Mouse (Mus musculus) limb, embryonic 15.5 days (tissue): ENCODE results near the gene Nthl1. TPM values are rescaled to one million over a fixed set of nuclear protein-coding genes. Genes with fewer than 3 reads are reported as not detected.
"Not testable (repeated sequence)": the region's sequence is repeated elsewhere in the genome, so short reads cannot be mapped to it uniquely, and the experiment has no call there.

Experiments used
- ATAC-seq: fragments of 200-750 bp; cut with Nextera tagmentation; 2 replicates; pipeline ENCODE4 v1.8.0; 2017; ENCODE audit warnings: low read depth, moderate TSS enrichment; ENCODE audit not compliant: insufficient number of reproducible peaks, low FRiP score, low TSS enrichment
- H3K27ac ChIP-seq: fragments of 300-500 bp; sonication (generic); 2 replicates; pipeline ENCODE4 v1.5.1; 2015; ENCODE audit warnings: moderate library complexity, mild to moderate bottlenecking, inconsistent platforms
- H3K27me3 ChIP-seq: fragments of 300-500 bp; sonication (generic); 2 replicates; pipeline ENCODE4 v1.6.1; 2015; ENCODE audit warnings: inconsistent platforms
- H3K36me3 ChIP-seq: fragments of 300-500 bp; sonication (generic); 2 replicates; pipeline ENCODE4 v1.6.1; 2015; ENCODE audit warnings: inconsistent platforms
- H3K4me1 ChIP-seq: fragments of 300-500 bp; sonication (generic); 2 replicates; pipeline ENCODE4 v1.6.1; 2015; ENCODE audit warnings: inconsistent platforms
- H3K4me2 ChIP-seq: fragments of 300-500 bp; sonication (generic); 2 replicates; pipeline ENCODE4 v1.6.1; 2015; ENCODE audit warnings: mild to moderate bottlenecking, inconsistent platforms
- H3K4me3 ChIP-seq: fragments of 300-500 bp; sonication (generic); 2 replicates; pipeline ENCODE4 v1.5.1; 2015; ENCODE audit warnings: mild to moderate bottlenecking, inconsistent platforms
- H3K9ac ChIP-seq: fragments of 300-500 bp; sonication (generic); 2 replicates; pipeline ENCODE4 v1.6.1; 2015; ENCODE audit warnings: inconsistent platforms
- H3K9me3 ChIP-seq: fragments of 300-500 bp; sonication (generic); 2 replicates; pipeline ENCODE4 v1.6.1; 2016; ENCODE audit warnings: inconsistent platforms
- WGBS: fragments of 180-500 bp; shearing (Covaris S2); methylation state at CpG from one replicate; pipeline ENCODE4 v1.1.7; 2015; 5-methylcytosine and 5-hydroxymethylcytosine counted together
- polyA plus RNA-seq: library from polyadenylated mRNA; unstranded; fragments of >200 nt; fragmentation: Nextera tagmentation; extraction: Ambion mirVana; gene quantifications from 2 replicates; pipeline ENCODE4 v1.2.1, GENCODE M21; 2015

Gene Nthl1
- polyA plus RNA-seq, 1 experiment from 2014 or later: 21.3 TPM

DNA sequence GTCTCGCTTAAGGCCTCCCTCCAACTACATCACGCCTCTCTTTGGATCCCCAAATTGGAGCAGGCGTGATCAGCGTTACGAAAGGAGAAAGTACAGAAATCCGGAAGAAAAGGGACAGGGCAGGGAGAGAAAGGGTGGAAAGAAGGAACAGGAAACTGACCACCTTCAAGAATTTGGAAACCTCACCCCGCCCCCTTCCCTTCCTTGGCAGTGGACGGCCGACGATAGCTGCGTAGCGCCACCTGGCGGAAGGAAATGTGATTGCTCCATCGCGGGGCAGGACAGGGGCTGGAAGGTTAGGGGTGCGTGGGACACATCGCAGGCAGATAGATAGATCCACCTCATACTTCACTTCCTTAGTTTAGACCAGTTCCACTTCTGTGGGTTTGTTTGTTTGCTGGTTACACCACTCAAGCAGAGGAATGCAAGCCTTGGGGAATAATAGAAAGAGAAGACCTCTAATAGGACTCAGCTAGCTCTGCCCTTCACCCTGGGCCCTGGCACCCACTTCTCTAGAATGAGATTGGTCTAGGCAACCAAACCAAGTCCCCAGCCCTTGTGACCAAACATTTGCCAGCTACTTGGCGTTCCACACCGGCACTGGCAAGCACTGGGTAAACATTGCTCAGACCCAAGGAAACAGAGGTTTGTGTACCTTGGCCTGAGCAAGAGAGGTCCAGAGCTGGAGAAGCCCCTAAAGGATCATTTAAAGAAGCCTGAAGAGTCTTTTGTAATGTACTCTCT is 21.7 kb downstream of the Nthl1 start:
- Histone ChIP-seq H3K36me3 (no peaks in the 10 kb centered on the region), H3K9me3 (no peaks in the 10 kb centered on the region), H3K9ac (no peak overlapping the region), H3K27ac (peak overlapping the region; percentile 44; the same call in 1 of the 2 replicates), H3K27me3 (peaks cover 29% of the 10 kb centered on the region), H3K4me3 (peak overlapping the region; percentile 32), H3K4me1 (peaks cover 29% of the 10 kb centered on the region), H3K4me2 (peak overlapping the region; percentile 51)
- WGBS: 4% methylated on average over 19 of the region's 19 CpGs
- 0 out of 2 replicates have a peak, but pooled peaks have one; percentile 36 for ATAC-seq

DNA sequence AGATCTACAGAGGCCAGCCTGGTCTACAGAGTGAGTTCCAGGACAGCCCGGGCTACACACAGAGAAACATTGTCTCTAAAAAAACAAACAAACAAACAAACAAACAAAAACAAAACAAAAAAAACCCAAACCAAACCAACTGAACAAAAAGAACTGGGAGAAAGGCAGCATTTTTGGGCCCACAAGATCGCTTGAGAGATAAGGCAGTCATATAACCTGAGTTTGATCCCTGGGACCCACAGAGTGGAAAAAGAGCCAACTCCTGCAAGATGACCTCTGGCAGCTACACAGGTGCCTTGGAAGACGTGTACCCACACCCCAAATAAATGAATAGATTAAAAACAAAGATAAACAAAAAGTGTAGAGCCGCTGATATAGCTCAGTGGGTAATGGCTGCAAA is 22.5 kb downstream of the Nthl1 start:
- no peak overlapping the region for H3K4me3 ChIP-seq
- 70% methylated on average over 4 of the region's 4 CpGs for WGBS
- peaks cover 20% of the 10 kb centered on the region for H3K4me1 ChIP-seq
- H3K9me3 ChIP-seq: no peaks in the 10 kb centered on the region
- H3K9ac ChIP-seq: no peak overlapping the region
- H3K36me3 ChIP-seq: no peaks in the 10 kb centered on the region
- ATAC-seq: no peak
- H3K27me3 ChIP-seq: peaks cover 36% of the 10 kb centered on the region
- H3K4me2 ChIP-seq: no peak overlapping the region
- H3K27ac ChIP-seq: no peak overlapping the region

DNA sequence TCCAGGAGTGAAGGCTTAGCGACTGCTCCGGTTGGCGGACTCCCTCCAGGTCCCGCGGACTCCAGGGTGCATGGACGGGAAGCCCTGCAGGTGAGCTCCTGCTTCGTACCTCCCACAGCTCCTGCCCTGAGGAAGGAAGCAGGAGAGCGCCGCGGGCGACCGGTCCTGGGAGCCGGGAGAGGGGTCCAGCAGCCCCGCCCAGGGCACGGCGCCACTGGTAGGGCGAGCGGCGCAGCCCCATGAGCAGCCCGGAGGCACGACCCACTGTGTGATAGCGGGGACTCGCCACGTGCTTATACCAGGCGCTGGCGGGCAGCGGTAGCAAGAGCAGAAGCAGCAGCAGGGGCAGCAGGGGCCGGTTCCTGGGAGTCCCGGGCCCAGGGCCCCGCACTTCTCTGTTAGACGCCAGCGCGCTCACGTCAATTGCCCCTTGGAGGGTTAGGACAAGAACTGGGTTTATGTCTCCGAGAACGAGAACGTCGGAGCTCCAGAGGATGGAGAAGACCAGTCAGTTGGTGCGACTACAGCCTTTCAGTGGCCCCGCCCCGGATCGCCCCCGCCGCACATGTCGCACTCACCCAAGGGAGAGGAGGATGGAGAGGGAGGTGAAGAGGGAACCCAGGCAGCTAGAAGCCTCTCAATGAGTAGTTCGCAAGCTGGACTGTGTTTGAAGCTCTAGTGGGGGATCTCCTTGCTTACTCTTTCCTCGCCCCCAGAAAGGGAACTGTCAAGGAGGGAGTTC is 25.7 kb downstream of the Nthl1 start, which contains the start of gene Npw:
Gene Npw (minus strand): TSS at position 441 of the 742 bp plus-strand sequence.
- Histone ChIP-seq H3K27ac (no peak within 1 kb of the TSS), H3K4me1 (peaks cover 15% of the 10 kb centered on the region), H3K9ac (peak within 1 kb of the TSS; percentile 54), H3K27me3 (peaks cover 48% of the 10 kb centered on the region), H3K36me3 (no peaks in the 10 kb centered on the region), H3K4me2 (peak within 1 kb of the TSS; percentile 97), H3K9me3 (no peaks in the 10 kb centered on the region), H3K4me3 (peak within 1 kb of the TSS; percentile 45)
- 3% methylated on average over 47 of the region's 47 CpGs for WGBS
- no peak for ATAC-seq

DNA sequence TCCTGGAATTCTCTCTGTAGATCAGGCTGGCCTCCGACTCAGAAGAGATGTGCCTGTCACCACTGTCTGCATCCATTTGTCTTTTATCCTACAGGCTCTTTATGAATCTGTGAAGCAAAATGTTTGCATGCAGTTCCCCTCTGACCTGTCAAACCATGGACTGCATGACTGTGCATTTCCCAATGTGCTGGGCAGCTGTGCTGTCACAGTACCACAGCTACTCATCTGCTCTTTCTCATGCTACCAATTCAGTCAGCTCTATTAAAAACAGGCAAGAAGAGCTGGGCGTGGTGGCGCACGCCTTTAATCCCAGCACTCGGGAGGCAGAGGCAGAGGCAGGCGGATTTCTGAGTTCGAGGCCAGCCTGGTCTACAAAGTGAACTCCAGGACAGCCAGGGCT is 34.5 kb downstream of the Nthl1 start:
- ATAC-seq: not testable (repeated sequence)

DNA sequence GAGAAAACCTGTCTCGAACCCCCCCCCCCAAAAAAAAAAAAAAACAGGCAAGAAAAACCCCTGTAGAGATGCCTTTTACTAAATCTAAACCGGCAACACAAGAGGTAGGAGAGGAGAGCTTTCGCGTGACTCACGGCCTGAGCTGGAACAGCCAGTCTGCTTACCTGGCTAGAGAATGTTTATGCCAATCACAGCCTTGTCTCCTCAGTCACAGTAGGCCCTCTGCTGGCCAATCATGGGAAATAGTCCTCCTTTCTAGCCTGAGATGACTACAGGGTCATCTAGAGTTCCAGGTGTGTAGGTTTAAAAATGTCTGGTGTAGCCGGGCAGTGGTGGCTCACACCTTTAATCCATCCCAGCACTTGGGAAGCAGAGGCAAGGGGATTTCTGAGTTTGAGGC is 34.9 kb downstream of the Nthl1 start:
- Histone ChIP-seq H3K27ac (no peak overlapping the region), H3K9me3 (no peaks in the 10 kb centered on the region), H3K4me3 (no peak overlapping the region), H3K27me3 (no peaks in the 10 kb centered on the region), H3K36me3 (no peaks in the 10 kb centered on the region), H3K4me1 (peaks cover 30% of the 10 kb centered on the region), H3K9ac (no peak overlapping the region), H3K4me2 (no peak overlapping the region)
- ATAC-seq: no peak
- WGBS: 25% methylated on average over 6 of the region's 6 CpGs

More for the DNA sequence above, 34.5 kb downstream of the Nthl1 start:
- not testable (repeated sequence) for H3K4me3 ChIP-seq, H3K27me3 ChIP-seq, H3K27ac ChIP-seq, H3K36me3 ChIP-seq, H3K4me2 ChIP-seq, H3K9me3 ChIP-seq, H3K9ac ChIP-seq
- peaks cover 26% of the 10 kb centered on the region for H3K4me1 ChIP-seq
- WGBS: 59% methylated on average over 7 of the region's 7 CpGs

DNA sequence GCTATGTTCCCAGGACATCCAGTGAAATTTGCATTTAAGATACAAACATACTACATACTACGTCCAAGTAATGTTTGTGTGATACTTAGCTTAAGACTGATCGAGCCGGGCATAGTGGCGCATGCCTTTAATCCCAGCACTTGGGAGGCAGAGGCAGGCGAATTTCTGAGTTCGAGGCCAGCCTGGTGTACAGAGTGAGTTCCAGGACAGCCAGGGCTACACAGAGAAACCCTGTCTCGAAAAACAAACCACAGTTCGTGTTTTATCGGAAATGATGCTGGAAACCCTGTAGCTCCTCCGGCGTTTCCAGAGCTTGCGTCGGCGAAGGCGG is 36.7 kb downstream of the Nthl1 start:
- H3K4me3 ChIP-seq: peak overlapping the region; percentile 67
- H3K27ac ChIP-seq: peak overlapping the region; percentile 74
- H3K9me3 ChIP-seq, ATAC-seq, H3K36me3 ChIP-seq, H3K27me3 ChIP-seq: not testable (repeated sequence)
- WGBS: 10% methylated on average over 15 of the region's 15 CpGs
- peak overlapping the region; percentile 91; the same call in 1 of the 2 replicates for H3K9ac ChIP-seq
- peak overlapping the region; percentile 74 for H3K4me2 ChIP-seq
- peaks cover 39% of the 10 kb centered on the region for H3K4me1 ChIP-seq

DNA sequence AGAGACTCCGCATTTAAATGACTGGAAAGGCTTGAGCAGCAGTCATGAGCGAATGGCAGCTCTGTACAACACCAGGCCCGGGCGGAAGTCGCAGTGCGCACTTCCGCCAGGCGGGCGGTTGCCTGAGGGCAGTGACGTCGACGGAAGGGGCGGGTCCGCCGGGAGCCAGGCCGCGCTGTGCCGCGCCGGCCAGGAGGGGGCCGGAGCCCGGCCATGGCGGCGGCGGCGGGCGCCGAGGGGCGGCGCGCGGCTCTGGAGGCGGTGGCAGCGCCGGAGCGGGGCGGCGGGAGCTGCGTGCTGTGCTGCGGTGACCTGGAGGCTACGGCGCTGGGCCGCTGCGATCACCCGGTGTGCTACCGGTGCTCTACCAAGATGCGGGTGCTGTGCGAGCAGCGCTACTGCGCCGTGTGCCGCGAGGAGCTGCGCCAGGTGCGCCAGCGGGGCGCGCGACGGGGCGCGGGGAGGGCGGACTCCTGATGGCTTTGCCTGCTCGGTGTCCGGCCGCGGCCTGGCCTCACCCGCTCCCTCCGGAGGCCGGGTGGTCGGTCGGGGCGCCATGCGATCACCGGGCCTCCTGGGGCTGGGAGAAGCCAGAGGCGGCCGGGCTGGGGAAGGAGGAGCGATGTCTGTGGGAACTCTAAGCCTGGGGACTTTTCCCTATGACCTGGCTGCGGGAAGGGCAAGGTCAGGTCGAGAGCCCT is 37.2 kb downstream of the Nthl1 start, which contains the start of gene Zfp598:
Gene Zfp598 (plus strand): TSS at position 143 of the 701 bp plus-strand sequence.
- ATAC-seq: peak; percentile 95
- Histone ChIP-seq H3K9ac (peak within 1 kb of the TSS; percentile 91), H3K36me3 (no peaks in the 10 kb centered on the region), H3K9me3 (no peaks in the 10 kb centered on the region), H3K27me3 (no peaks in the 10 kb centered on the region), H3K4me1 (peaks cover 44% of the 10 kb centered on the region), H3K4me3 (peak within 1 kb of the TSS; percentile 67), H3K27ac (peak within 1 kb of the TSS; percentile 74), H3K4me2 (peak within 1 kb of the TSS; percentile 74)
- under 1% methylated on average over 78 of the region's 80 CpGs for WGBS

DNA sequence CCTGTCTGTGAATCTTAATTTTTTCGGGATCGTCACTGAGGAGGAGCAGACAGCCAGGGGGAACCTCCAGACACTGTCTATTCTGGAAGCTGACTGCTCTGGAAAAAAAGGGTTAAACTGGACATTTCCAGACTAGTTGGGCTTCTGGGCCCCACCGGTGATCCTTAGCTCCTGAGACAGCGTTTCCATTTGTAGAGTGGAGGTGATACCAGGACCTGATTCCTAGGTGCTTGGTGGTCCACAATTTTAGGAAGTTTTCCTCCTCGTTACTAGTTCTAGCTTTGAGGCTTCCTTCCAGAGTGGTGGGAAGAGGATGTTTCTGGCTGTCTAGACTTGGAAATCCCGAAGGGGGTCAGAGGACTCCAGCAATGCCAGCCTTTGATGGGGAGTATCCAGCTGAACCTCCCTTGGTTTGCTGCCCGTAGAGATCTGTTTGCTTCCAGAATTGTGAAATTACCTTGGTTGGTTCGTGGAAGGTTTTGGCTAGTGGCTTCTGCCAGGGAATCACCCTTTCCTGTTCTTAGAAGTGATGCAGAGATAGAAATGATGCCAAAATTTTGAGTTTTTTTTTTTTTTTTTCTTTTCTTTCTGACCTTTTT is 37.9 kb downstream of the Nthl1 start:
- no peaks in the 10 kb centered on the region for H3K9me3 ChIP-seq
- H3K4me2 ChIP-seq: peak overlapping the region; percentile 74
- no peaks in the 10 kb centered on the region for H3K36me3 ChIP-seq
- peak overlapping the region; percentile 91 for H3K9ac ChIP-seq
- no peak for ATAC-seq
- peaks cover 44% of the 10 kb centered on the region for H3K4me1 ChIP-seq
- H3K27ac ChIP-seq: peak overlapping the region; percentile 74
- peak overlapping the region; percentile 67 for H3K4me3 ChIP-seq
- H3K27me3 ChIP-seq: no peaks in the 10 kb centered on the region
- 7% methylated on average over 8 of the region's 8 CpGs for WGBS

DNA sequence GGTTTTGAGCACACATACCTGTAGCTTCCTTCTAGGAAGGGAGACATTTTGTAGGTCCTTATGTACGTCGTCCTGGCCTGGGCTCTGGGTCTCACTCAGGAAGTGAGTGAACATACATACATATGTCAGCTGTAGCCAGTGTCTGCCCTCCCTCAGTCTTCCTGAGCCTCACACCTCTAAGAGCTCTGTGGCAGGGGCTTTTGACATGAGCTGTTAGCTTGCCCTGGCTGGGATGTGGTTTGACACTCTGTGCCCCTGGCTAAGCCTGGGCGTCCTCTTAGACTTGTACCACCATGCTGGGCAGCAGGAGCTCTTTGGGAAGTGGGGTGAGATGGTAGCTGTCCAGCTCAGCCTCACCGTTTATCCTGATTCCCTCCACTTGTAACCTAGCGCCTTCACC is 38.9 kb downstream of the Nthl1 start:
- Histone ChIP-seq H3K4me1 (peaks cover 44% of the 10 kb centered on the region), H3K36me3 (no peaks in the 10 kb centered on the region), H3K4me2 (peak overlapping the region; percentile 74), H3K27ac (no peak overlapping the region), H3K4me3 (0 out of 2 replicates have a peak overlapping the region, but pooled peaks have one; percentile 67), H3K27me3 (no peaks in the 10 kb centered on the region), H3K9ac (no peak overlapping the region), H3K9me3 (no peaks in the 10 kb centered on the region)
- ATAC-seq: no peak
- 72% methylated on average over 5 of the region's 5 CpGs for WGBS

DNA sequence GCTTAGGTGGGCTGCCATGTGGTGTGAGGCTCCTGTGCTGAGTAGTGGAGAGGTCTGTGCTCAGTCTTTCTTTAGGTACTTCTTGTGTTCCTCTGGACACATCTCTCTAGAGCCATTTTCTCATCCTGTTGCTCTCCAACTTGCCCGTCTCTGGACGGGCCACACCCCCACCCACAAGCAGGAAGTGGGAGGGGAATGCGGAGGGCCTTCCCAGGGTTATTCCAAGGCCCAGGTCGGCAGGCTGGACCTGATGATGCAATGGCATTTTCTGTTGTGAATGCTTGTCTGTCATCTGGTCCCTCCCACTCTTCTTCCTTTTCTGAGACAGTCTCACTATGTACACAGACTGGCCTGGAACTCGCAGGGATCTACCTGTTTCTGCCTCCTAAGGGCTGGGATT is 39.7 kb downstream of the Nthl1 start:
- no peak overlapping the region for H3K4me3 ChIP-seq
- H3K9ac ChIP-seq: no peak overlapping the region
- ATAC-seq: no peak
- 28% methylated on average over 5 of the region's 5 CpGs for WGBS
- H3K4me1 ChIP-seq: peaks cover 44% of the 10 kb centered on the region
- H3K27me3 ChIP-seq: no peaks in the 10 kb centered on the region
- H3K4me2 ChIP-seq: 0 out of 2 replicates have a peak overlapping the region, but pooled peaks have one; percentile 10
- H3K27ac ChIP-seq: no peak overlapping the region
- H3K9me3 ChIP-seq: no peaks in the 10 kb centered on the region
- H3K36me3 ChIP-seq: peaks cover 7% of the 10 kb centered on the region

DNA sequence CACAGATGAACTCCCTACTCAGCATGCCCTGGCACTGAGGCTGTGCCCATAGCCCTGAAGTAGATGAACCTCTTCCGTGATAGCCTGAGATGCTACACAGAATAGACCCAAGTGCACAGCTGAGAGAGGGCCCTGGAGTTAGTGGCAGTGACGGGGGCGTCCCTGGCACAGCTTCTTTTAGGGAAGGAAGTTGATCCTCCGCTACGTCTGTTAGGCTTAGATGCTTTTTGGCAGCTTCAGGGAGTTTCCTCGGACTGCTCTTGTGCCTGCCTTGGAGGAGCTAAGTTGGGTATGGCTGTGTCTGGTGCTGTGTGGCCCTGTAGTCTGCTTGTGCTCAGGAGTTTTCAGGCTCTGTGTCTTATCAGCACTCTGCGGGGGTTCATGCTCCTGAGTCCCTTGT is 41.8 kb downstream of the Nthl1 start:
- H3K4me1 ChIP-seq: peaks cover 37% of the 10 kb centered on the region
- peaks cover 28% of the 10 kb centered on the region for H3K36me3 ChIP-seq
- no peak overlapping the region for H3K4me3 ChIP-seq
- no peak overlapping the region for H3K9ac ChIP-seq
- H3K27me3 ChIP-seq: no peaks in the 10 kb centered on the region
- ATAC-seq: no peak
- WGBS: 80% methylated on average over 7 of the region's 7 CpGs
- no peak overlapping the region for H3K27ac ChIP-seq
- no peaks in the 10 kb centered on the region for H3K9me3 ChIP-seq
- no peak overlapping the region for H3K4me2 ChIP-seq
